Mouse (Mus musculus) adrenal gland, postnatal 25 days (tissue): Measurements from ENCODE around the gene H2-Ab1. TPM values are rescaled to one million over a fixed set of nuclear protein-coding genes. Genes with fewer than 3 reads are reported as not detected.
"Not testable (repeated sequence)": the region's sequence is repeated elsewhere in the genome, so short reads cannot be mapped to it uniquely, and the experiment has no call there.

ENCODE experiments used
- DNase-seq: peaks from one replicate; pipeline ENCODE4 v3.0.0; 2021; ENCODE audit warnings: mixed read lengths
- long read RNA-seq: library from polyadenylated mRNA; stranded (forward); transcript quantifications from one replicate; pipeline ENCODE4 v2.0.0, GENCODE M21; 2021
- total RNA-seq: library from RNA; stranded (reverse); gene quantifications from 2 replicates; pipeline ENCODE4 v1.2.3, GENCODE M21; 2021

Gene H2-Ab1
- 15.5 and 17.0 TPM in 2 replicates for total RNA-seq
- long read RNA-seq, transcript H2-Ab1-201 (6 exons, 1,212 nt), result major isoform, 77 of 82 reads
- long read RNA-seq, partial matches to known transcripts, result 5 of 82 reads
- long read RNA-seq, other reads (novel, unspliced or antisense), result 0 of 82 reads

DNA sequence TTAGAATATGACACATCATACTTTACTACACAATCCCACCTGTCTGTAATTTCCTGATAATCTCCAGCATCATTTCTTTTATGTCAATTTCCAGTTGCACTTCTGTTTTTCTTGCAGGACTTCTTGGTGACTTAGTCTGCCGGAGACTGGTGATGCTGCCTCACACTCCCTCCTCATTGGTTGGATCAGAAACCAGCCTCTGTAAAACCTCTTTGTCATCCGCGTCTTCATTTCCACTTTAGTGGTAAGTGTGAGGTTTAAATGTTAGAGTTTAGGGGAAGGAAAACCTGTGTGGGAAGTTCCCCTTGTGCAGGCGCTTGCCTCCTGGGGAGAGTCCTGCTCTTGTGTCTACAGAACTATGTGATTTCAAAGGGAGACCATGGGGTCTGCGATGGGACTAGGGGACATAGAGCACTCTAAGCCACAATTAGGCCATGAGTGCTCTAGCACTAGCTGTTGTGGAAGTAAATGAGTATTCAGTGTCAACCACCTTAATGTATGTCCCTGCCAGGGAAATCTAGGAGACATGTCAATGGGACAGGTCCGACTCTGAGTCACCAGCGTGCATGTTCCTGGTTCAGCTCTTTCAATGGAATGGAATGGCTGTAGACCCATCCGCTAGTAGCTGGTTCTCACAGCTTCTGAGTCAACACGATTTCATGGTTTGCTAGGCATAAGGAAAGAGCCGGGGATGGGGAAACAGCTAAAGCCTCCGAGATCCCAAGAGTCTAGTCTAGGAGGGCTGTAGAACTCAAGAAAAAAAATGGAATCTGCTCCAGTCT is at the start of gene H2-Ab1:
TSS of gene H2-Ab1 (plus strand) at position 96 of the 782 bp plus-strand sequence.
- peak; percentile 76 for DNase-seq

DNA sequence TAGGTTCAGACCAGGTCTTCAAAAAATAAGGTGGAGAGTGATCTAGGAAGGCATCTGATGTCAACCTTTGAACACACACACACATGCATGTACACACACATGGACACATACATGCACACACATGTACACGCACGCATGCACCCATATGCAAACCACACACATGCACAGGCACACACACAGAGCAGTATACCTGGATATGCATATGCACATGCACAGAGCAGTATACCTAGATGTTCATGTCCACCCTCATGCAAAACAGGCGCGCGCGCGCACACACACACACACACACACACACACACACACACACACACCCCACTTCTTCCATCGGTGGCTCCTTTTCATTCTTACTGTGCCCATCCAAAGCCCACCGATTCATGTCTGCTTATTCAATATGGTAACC is 49.6 kb upstream of the H2-Ab1 start:
- DNase-seq, result no peak

GRCm38 (mm10) chr17:34208421-34208820 is 49.1 kb upstream of the H2-Ab1 start:
- no peak for DNase-seq

DNA sequence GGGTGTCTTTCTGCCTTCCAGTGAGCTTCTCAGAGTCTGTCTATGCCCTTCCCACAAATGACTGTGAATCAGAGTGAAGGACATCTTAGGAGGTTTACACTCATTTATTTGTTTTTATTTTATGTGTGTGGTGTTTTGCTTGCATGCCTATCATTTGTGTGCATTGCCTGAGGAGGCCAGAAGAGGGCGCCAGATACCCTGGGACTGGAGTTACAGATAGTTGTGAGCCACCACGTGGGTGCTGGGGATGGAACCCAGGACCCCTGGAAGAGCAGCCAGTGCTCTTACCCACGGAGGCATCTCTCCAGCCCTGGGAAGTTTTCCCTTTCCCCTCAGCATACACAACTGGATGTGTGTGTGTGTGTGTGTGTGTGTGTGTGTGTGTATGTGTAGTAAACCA is 47.8 kb upstream of the H2-Ab1 start:
- DNase-seq, result no peak

GRCm38 (mm10) chr17:34210599-34210998 is 46.9 kb upstream of the H2-Ab1 start:
- DNase-seq, result peak; percentile 35

GRCm38 (mm10) chr17:34211746-34212365 is 45.6 kb upstream of the H2-Ab1 start:
- DNase-seq, result no peak

DNA sequence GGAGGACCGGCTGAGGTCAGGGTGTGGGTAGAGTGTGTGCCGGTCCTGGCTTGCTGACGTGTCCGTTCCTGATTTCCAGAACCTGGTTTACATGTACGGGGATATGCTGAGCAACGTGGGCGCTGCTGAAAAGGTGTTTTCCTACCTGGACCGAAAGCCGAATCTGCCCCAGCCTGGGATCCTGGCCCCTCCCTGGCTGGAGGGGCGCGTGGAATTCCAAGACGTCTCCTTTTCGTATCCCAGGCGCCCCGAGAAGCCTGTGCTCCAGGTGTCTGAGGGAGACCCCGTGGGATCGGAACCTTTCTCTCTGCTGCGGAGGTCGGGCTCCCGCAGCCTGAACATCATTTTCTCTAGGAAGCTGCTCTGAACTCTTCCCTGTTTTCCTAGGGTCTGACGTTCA is 43.6 kb upstream of the H2-Ab1 start:
- no peak for DNase-seq

- no peak for DNase-seq
Observed at GRCm38 (mm10) chr17:34215176-34215575, 42.3 kb upstream of the H2-Ab1 start.

DNA sequence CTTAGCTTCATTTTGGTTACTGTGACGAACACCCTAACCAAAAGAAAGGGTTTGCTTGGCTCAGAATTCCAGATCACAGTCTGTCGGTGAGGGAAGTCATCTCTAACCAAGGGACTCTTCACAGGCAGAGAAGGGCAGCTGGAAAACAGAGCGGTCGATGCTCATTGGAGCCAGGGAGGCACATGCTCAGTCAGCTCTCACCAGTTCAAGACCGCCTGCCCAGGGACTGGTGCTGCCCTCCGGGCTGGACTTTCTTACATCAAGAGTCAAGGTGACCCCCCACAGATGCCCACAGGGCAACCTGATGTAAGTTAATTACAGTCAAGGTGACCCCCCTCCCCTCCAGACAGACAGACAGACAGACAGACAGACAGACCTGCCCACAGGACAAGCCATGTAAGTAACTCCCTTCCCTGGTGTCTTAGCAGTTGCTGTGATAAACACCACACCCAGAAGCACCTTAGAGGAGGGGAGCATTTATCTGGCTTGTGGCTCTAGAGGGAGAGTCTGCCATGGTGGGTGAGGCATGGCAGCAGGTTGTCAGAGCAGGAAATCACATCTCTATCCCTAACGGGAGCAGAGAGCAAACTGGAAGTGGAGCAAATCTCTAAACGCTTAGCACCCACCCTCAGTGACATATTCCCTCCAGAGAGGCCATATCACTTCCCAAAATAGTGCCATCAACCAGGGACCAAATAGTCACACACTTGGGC is 40.1 kb upstream of the H2-Ab1 start:
- DNase-seq, result no peak

GRCm38 (mm10) chr17:34217986-34218385 is 39.5 kb upstream of the H2-Ab1 start:
- no peak for DNase-seq

GRCm38 (mm10) chr17:34218675-34219074 is 38.8 kb upstream of the H2-Ab1 start:
- DNase-seq, result peak; percentile 60

DNA sequence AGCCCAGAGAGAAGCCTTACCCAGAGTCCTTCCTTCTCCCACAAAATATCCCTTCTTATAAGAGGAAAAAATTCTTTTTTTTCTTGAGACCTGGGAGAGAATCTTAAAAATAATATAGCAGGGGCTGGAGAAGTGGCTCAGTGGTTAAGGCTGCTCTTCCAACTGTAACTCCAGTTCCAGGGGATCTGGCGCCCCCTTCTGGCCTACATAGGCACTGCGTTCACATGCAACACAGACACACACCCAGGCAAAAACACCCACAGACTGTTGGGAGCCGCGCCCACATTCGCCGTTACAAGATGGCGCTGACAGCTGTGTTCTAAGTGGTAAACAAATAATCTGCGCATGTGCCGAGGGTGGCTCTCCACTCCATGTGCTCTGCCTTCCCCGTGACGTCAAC is 38.4 kb upstream of the H2-Ab1 start:
- DNase-seq, result peak; percentile 64

DNA sequence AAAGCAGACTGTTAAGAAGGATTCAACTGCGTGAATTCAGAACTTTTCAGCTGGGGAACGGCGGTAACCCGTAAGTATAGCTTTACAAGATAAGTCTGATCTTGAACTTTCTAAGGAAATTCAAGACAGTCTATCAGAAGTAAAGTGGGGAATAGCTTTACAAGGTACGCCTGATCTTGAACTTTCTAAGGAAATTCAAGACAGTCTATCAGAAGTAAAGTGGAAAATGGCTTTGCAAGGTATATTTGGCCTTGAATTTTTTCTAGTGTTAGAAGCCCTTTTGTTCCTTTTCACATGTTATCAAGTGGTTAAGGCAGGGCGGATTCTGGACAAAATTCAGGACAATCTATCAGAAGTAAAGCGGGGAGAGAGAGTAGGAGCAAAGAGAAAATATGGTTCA is 37.7 kb upstream of the H2-Ab1 start:
- DNase-seq, result not testable (repeated sequence)

DNA sequence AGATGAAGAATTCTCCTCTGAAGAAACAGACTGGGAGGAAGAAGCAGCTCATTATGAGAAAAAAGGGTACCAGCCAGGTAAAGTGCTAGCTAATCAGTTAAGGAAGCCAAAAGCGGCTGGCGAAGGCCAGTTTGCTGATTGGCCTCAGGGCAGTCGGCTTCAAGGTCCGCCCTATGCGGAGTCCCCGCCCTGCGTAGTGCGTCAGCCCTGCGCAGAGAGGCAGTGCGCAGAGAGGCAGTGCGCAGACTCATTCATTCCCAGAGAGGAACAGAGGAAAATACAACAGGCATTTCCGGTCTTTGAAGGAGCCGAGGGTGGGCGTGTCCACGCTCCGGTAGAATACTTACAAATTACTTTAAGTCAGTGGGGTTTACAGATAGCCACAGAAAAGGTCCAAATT is 37.1 kb upstream of the H2-Ab1 start:
- DNase-seq, result not testable (repeated sequence)

DNA sequence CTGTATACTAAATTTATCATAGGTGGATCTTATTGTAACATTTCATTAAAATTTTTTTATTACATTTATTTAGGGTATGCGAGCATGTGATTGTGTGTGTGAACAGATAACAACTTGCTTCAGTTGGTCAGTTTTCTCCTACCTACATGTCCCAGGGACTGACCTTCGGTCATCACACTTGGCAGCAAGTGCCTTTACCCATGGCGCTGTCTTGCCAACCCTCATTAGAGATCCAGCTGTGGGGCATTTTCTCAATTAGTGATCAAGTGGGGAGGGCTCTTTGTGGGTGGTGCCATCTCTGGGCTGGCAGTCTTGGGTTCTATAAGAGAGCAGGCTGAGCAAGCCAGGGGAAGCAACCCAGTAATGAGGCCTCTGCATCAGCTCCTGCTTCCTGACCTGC is 32.7 kb upstream of the H2-Ab1 start:
- DNase-seq, result no peak

GRCm38 (mm10) chr17:34225426-34225825 is 32.1 kb upstream of the H2-Ab1 start:
- no peak for DNase-seq

DNA sequence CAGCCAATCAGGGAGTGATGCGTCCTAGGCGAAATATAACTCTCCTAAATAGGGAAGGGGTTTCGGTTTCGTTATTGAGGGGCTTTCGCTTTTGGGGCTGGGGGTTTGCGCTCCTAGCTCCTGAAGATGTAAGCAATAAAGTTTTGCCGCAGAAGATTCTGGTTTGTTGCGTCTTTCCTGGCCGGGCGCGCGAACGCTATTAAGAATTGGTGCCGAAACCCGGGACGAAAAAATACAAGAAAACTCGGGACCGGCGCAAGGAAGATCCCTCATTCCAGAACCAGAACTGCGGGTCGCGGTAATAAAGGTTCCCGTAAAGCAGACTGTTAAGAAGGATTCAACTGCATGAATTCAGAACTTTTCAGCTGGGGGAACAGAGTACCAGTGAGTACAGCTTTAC is 31.6 kb upstream of the H2-Ab1 start:
- not testable (repeated sequence) for DNase-seq

- DNase-seq, result not testable (repeated sequence)
Observed at GRCm38 (mm10) chr17:34230971-34231370, 26.5 kb upstream of the H2-Ab1 start.

DNA sequence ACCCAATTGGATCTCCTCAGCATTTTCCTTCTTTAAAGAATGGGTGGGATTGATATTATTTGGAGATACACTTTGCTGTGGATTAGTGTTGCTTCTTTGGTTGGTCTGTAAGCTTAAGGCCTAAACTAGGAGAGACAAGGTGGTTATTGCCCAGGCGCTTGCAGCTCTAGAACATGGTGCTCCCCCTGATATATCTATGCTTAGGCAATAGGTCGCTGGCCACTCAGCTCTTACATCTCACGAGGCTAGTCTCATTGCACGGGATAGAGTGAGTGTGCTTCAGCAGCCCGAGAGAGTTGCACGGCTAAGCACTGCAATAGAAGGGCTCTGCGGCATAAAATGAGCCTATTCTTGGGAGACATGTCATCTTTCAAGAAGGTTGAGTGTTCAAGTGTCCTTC is 25.5 kb upstream of the H2-Ab1 start:
- DNase-seq, result not testable (repeated sequence)

DNA sequence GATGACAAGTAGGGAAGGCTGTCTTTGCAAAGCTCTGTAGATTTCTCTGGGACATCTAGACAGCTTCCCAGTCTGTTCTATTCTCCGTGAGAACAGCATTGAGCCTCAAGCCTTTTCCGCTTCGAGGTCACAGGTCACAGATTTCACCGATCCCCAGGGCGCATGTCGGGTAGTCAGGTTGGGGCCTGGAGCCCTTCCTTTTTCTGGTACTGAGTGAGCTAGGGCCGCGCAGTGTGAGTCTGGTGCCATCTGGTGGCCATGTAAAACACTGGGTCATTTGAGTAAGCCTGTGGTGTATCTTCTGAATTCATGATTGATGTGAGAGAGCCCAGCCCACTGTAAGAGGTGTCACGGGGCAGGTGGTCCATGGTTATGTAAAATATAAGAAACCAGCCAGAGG is 22.6 kb upstream of the H2-Ab1 start:
- peak; percentile 68 for DNase-seq

GRCm38 (mm10) chr17:34236691-34237090 is 20.8 kb upstream of the H2-Ab1 start:
- DNase-seq, result no peak

GRCm38 (mm10) chr17:34237741-34238140 is 19.7 kb upstream of the H2-Ab1 start:
- DNase-seq, result no peak

DNA sequence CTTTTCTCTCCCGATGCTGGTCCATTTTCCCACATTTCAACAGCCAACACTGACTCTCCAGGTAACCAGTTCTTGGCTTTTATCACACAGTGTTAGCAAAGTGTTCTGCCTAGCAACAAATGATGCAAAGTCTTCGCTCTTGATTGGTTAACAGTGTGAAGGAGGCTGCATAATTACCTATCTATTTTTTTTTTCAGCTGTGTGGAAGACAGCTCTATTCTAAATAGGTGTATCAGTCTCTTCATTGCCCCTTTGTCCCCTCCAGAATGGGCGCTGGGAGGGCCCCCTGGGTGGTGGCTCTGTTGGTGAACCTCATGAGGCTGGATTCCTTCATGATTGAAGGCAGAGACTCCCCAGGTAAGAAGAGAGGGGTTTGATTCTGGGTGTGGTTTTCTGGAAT is 18.8 kb upstream of the H2-Ab1 start, which contains the start of gene H2-Ob:
TSS of gene H2-Ob (plus strand) at position 198 of the 400 bp plus-strand sequence.
- DNase-seq, result no peak
